Mouse (Mus musculus) midbrain, postnatal 0 days (tissue): ENCODE measurements around the gene Ankrd33. TPM values are rescaled to one million over a fixed set of nuclear protein-coding genes. Genes with fewer than 3 reads are reported as not detected.
A peak's percentile ranks its signal among the peaks of the same experiment; 100 is the strongest.

Experiments
- ATAC-seq: fragments of 200-750 bp; cut with Nextera tagmentation; 2 replicates; pipeline ENCODE4 v1.8.0; 2017; ENCODE audit warnings: moderate number of reproducible peaks, mild to moderate bottlenecking, moderate TSS enrichment, moderate library complexity; ENCODE audit not compliant: low FRiP score
- DNase-seq: peaks from one replicate; pipeline ENCODE4 v3.0.0-alpha.2; 2015; ENCODE audit warnings: low spot score
- H3K27ac ChIP-seq: fragments of 300-500 bp; sonication (generic); 2 replicates; pipeline ENCODE4 v1.5.1; 2014; ENCODE audit warnings: low read depth, mild to moderate bottlenecking, low read length, mixed read lengths
- H3K27me3 ChIP-seq: fragments of 300-500 bp; sonication (generic); 2 replicates; pipeline ENCODE4 v1.6.1; 2014; ENCODE audit warnings: low read length, control low read depth, mixed read lengths; ENCODE audit not compliant: insufficient read depth
- H3K36me3 ChIP-seq: fragments of 300-500 bp; sonication (generic); 2 replicates; pipeline ENCODE4 v1.6.1; 2014; ENCODE audit warnings: low read length, control low read depth, mixed read lengths; ENCODE audit not compliant: insufficient read depth
- H3K4me1 ChIP-seq: fragments of 300-500 bp; sonication (generic); 2 replicates; pipeline ENCODE4 v1.6.1; 2014; ENCODE audit warnings: mild to moderate bottlenecking, control low read depth, antibody characterized with exemption, low read length, mixed read lengths; ENCODE audit not compliant: insufficient read depth
- H3K4me2 ChIP-seq: fragments of 300-500 bp; sonication (generic); 2 replicates; pipeline ENCODE4 v1.6.1; 2014; ENCODE audit warnings: low read depth, mild to moderate bottlenecking, low read length, mixed read lengths; ENCODE audit not compliant: poor library complexity, severe bottlenecking
- H3K4me3 ChIP-seq: fragments of 300-500 bp; sonication (generic); 2 replicates; pipeline ENCODE4 v1.5.1; 2014; ENCODE audit warnings: low read depth, mild to moderate bottlenecking, low read length, moderate library complexity
- H3K9ac ChIP-seq: fragments of 300-500 bp; sonication (generic); replicated peaks from 2 replicates; pipeline ENCODE4 v1.6.1; 2014; ENCODE audit warnings: mild to moderate bottlenecking, low read length, moderate library complexity, mixed read lengths; ENCODE audit not compliant: poor library complexity, severe bottlenecking
- H3K9me3 ChIP-seq: fragments of 300-500 bp; sonication (generic); 2 replicates; pipeline ENCODE4 v1.6.1; 2016; ENCODE audit warnings: low read length, control low read depth
- CTCF ChIP-seq: IDR thresholded peaks from 2 replicates; pipeline ENCODE4 v1.5.1; 2016; ENCODE audit warnings: antibody characterized with exemption, mild to moderate bottlenecking
- WGBS: fragments of 180-500 bp; shearing (Covaris S2); extraction: QIAGEN DNeasy Blood & Tissue Kit; methylation state at CpG from one replicate; pipeline ENCODE4 v1.1.7; 2014; 5-methylcytosine and 5-hydroxymethylcytosine counted together
- polyA plus RNA-seq: library from polyadenylated mRNA; unstranded; fragments of >200 nt; fragmentation: Nextera tagmentation; extraction: Ambion mirVana; gene quantifications from 2 replicates; pipeline ENCODE4 v1.2.1, GENCODE M21; 2015
- total RNA-seq: library from RNA; depleted of rRNA; stranded (reverse); fragments of >200 nt; gene quantifications from 2 replicates; pipeline ENCODE4 v1.2.3, GENCODE M21; 2014

Ankrd33 gene
- total and polyA plus RNA-seq, 2 experiments from 2014 or later, result not detected

DNA sequence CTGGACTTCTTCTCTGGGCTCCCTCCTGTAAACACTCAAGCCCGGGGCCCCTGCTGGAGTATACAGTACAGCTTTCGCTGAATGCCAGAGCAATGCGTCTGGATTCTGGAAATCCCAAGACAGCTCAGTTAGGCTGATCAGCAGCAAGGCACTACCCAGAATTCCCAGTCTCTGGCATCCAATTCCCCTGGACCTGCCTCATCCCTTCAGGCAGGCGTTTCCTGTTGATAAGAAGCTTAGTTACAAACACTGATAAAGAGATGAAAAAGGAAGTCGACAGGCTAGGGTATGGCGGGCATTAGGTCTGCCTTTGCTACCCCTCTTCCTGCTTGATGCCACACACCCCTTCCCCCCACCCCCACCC, 32.3 kb downstream of the Ankrd33 start:
- Histone ChIP-seq H3K4me3 (no peak overlapping the region), H3K36me3 (no peaks in the 10 kb centered on the region), H3K27ac (no peak overlapping the region), H3K27me3 (no peaks in the 10 kb centered on the region), H3K4me1 (peaks cover 3% of the 10 kb centered on the region), H3K9ac (no peak overlapping the region), H3K4me2 (no peak overlapping the region), H3K9me3 (no peaks in the 10 kb centered on the region)
- DNase-seq, result no peak
- ATAC-seq, result no peak
- WGBS, result 47% methylated on average over 6 of the region's 6 CpGs
- TF ChIP-seq CTCF, result no peak

GRCm38 (mm10) chr15:101148604-101149003, 33.0 kb downstream of the Ankrd33 start:
- H3K9ac ChIP-seq, result no peak overlapping the region
- DNase-seq (no peak), ATAC-seq (no peak)
- 68% methylated on average over 6 of the region's 6 CpGs for WGBS
- H3K9me3 ChIP-seq, result no peaks in the 10 kb centered on the region
- H3K27ac ChIP-seq, result no peak overlapping the region
- no peak for TF ChIP-seq CTCF
- H3K27me3 ChIP-seq, result no peaks in the 10 kb centered on the region
- no peak overlapping the region for H3K4me3 ChIP-seq
- H3K36me3 ChIP-seq, result no peaks in the 10 kb centered on the region
- H3K4me2 ChIP-seq, result no peak overlapping the region
- peaks cover 3% of the 10 kb centered on the region for H3K4me1 ChIP-seq

- no peak overlapping the region for H3K4me2 ChIP-seq
- no peaks in the 10 kb centered on the region for H3K9me3 ChIP-seq
- ATAC-seq, result no peak
- peaks cover under 1% of the 10 kb centered on the region for H3K4me1 ChIP-seq
- WGBS, result 76% methylated on average over 9 of the region's 9 CpGs
- no peak overlapping the region for H3K9ac ChIP-seq
- no peaks in the 10 kb centered on the region for H3K36me3 ChIP-seq
- no peak overlapping the region for H3K4me3 ChIP-seq
- no peak for DNase-seq
- no peak overlapping the region for H3K27ac ChIP-seq
- TF ChIP-seq CTCF, result no peak
- H3K27me3 ChIP-seq, result no peaks in the 10 kb centered on the region
Measured at GRCm38 (mm10) chr15:101151409-101152261, 36.1 kb downstream of the Ankrd33 start.

- TF ChIP-seq CTCF, result no peak
- Histone ChIP-seq H3K4me1 (no peaks in the 10 kb centered on the region), H3K9me3 (no peaks in the 10 kb centered on the region), H3K4me3 (no peak overlapping the region), H3K27ac (no peak overlapping the region), H3K27me3 (no peaks in the 10 kb centered on the region), H3K36me3 (no peaks in the 10 kb centered on the region), H3K9ac (no peak overlapping the region), H3K4me2 (no peak overlapping the region)
- no peak for DNase-seq
- no peak for ATAC-seq
- 86% methylated on average over 7 of the region's 7 CpGs for whole genome bisulfite sequencing
Measured at GRCm38 (mm10) chr15:101154700-101155616, 39.4 kb downstream of the Ankrd33 start.

DNA sequence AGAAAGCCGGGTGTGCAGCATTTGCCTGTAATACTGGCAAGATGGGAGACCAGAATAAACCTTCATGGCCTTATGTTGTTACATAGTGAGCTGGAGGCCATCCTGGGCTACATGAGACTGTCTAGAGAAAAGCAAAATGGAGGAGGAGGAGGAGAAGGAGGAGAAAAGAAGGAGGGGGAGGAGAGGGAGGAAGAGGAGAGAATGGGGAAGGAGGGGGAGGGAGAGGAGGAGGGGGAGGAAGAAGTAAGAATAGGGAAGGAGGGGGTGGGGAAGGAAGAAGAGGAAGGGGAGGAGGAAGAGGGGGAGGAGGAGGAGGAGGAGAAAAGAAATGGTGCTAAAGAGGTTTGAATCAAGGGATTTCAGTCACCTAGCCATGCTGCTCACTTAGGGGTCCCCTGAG, 44.6 kb downstream of the Ankrd33 start:
- ATAC-seq, result no peak
- H3K27ac ChIP-seq, result peak overlapping the region; percentile 62

DNA sequence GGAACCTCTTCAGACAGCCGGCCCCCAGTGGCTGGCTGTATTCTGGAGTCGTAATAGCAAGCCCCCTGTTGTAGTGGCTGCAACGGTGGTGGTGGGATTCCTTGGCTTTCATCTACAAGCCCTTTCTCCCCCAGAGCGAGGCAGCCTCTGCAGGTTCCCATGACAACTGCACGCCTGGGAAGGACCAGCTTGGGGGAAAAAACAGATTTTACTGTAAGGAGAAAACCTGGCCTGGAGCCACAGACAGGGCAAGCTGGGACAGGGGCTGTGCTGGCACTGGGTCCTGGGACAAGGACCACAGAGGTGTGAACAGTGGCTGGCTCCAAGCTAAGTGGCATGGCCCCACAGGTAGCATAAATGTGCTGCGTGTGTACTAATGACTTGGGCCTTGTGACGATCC, 45.0 kb downstream of the Ankrd33 start:
- H3K9me3 ChIP-seq, result no peaks in the 10 kb centered on the region
- H3K4me1 ChIP-seq, result peaks cover 5% of the 10 kb centered on the region; the same call in 1 of the 2 replicates
- H3K27ac ChIP-seq, result peak overlapping the region; percentile 62
- H3K4me2 ChIP-seq, result peak overlapping the region; percentile 22
- WGBS, result 5% methylated on average over 7 of the region's 7 CpGs
- no peaks in the 10 kb centered on the region for H3K27me3 ChIP-seq
- no peaks in the 10 kb centered on the region for H3K36me3 ChIP-seq
- no peak overlapping the region for H3K9ac ChIP-seq
- H3K4me3 ChIP-seq, result no peak overlapping the region
- ATAC-seq, result peak; percentile 73
- no peak for TF ChIP-seq CTCF
- DNase-seq, result peak; percentile 82

More for the DNA sequence above, 44.6 kb downstream of the Ankrd33 start:
- H3K27me3 ChIP-seq, result no peaks in the 10 kb centered on the region
- 24% methylated on average over 1 of the region's 1 CpGs for WGBS
- H3K9ac ChIP-seq, result no peak overlapping the region
- H3K36me3 ChIP-seq, result no peaks in the 10 kb centered on the region
- no peak for DNase-seq
- no peak overlapping the region for H3K4me3 ChIP-seq
- H3K4me1 ChIP-seq, result peaks cover 5% of the 10 kb centered on the region; the same call in 1 of the 2 replicates
- no peaks in the 10 kb centered on the region for H3K9me3 ChIP-seq
- no peak for TF ChIP-seq CTCF
- H3K4me2 ChIP-seq, result peak overlapping the region; percentile 22; the same call in 1 of the 2 replicates
